ENCODE assay signal across 8 mouse cellular contexts in the genomic region with DNA sequence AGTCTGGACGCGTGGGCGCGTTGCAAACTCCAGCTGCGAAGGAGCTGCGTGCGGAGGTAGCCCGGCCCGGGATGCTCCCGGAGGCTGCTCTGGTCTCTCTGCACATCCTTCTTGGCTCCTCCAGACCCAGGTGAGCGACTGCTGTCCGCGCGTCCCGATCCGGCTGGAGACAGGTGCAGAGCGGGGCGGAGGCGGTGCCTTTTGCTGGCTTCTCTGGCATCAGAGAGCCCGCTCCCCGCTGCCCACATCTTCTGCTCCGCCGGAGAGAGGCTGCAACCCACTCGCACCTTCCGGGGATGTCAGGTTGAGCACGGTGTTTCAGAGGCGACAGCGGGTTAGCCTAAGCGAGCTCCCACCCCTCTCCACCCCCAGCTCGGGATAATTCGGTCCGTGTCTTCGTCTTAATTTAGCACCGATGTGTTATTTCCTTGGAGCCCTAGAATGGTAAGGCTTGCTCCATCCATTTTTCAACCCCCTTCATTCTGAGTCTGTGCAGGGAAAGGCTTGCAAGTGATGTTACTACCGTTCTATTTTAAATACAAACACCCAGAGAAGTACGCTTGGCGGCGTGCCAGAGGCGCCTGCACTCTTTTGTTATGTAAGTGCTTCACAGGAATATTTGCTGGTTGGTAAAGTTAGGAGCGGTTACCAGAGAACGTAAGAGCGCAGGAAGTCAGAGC. TPM values are rescaled to one million over a fixed set of nuclear protein-coding genes. Genes with fewer than 3 reads are reported as not detected.
DNase-seq lines count a peak whose midpoint lies in the region; ATAC-seq lines count a peak whose summit lies in the region.

No protein-coding gene starts in this region.

- H3K36me3 ChIP-seq in megakaryocyte, embryonic 14.5 days (replicated peaks; ENCODE audit: low read length), result no peaks in the 10 kb centered on the region
- H3K36me3 ChIP-seq in heart, embryonic 10.5 days, result no peaks in the 10 kb centered on the region
- H3K36me3 ChIP-seq in midbrain, embryonic 12.5 days, result no peaks in the 10 kb centered on the region

- peaks cover 28% of the 10 kb centered on the region for H3K9me3 ChIP-seq in megakaryocyte, embryonic 14.5 days
- no peaks in the 10 kb centered on the region for H3K9me3 ChIP-seq in heart, embryonic 10.5 days
- no peaks in the 10 kb centered on the region for H3K9me3 ChIP-seq in midbrain, embryonic 12.5 days

- peaks cover 26% of the 10 kb centered on the region for H3K4me1 ChIP-seq in megakaryocyte, embryonic 14.5 days
- peaks cover 25% of the 10 kb centered on the region for H3K4me1 ChIP-seq in heart, embryonic 10.5 days
- peaks cover 17% of the 10 kb centered on the region for H3K4me1 ChIP-seq in midbrain, embryonic 12.5 days

- DNase-seq in embryo, embryonic 10.5 days (ENCODE audit: low spot score), result peak; percentile 49
- no peak for DNase-seq in heart, embryonic 10.5 days (ENCODE audit: low spot score)
- peak; percentile 30 to 57 for DNase-seq in kidney, adult 8-10 months
- DNase-seq in left cerebral cortex, postnatal 4 days, result peak; percentile 49
- DNase-seq in urinary bladder, postnatal 25 days (ENCODE audit: low spot score), result peak; percentile 20

- H3K9ac ChIP-seq in midbrain, embryonic 12.5 days (replicated peaks), result peak overlapping the region; percentile 71

- peak overlapping the region; percentile 49 for H3K27ac ChIP-seq in heart, embryonic 10.5 days
- H3K27ac ChIP-seq in midbrain, embryonic 12.5 days (replicated peaks), result peak overlapping the region; percentile 30; the same call in 1 of the 2 replicates

- ATAC-seq in megakaryocyte, adult 5-6 weeks (ENCODE audit: poor library complexity, severe bottlenecking), result no peak
- peak; percentile 3; the same call in 1 of the 2 replicates for ATAC-seq in midbrain, embryonic 12.5 days (ENCODE audit: low FRiP score, low read depth)

- H3K4me2 ChIP-seq in midbrain, embryonic 12.5 days (replicated peaks), result peak overlapping the region; percentile 98

- H3K4me3 ChIP-seq in megakaryocyte, embryonic 14.5 days (replicated peaks), result peak overlapping the region; percentile 90
- peak overlapping the region; percentile 73 for H3K4me3 ChIP-seq in heart, embryonic 10.5 days
- peak overlapping the region; percentile 73 for H3K4me3 ChIP-seq in midbrain, embryonic 12.5 days

- peaks cover 53% of the 10 kb centered on the region for H3K27me3 ChIP-seq in megakaryocyte, embryonic 14.5 days (replicated peaks)
- peaks cover 38% of the 10 kb centered on the region for H3K27me3 ChIP-seq in heart, embryonic 10.5 days (ENCODE audit: insufficient read depth, poor library complexity, severe bottlenecking)
- peaks cover 34% of the 10 kb centered on the region for H3K27me3 ChIP-seq in midbrain, embryonic 12.5 days

- WGBS in heart, embryonic 10.5 days, result 2% methylated on average over 42 of the region's 42 CpGs
- under 1% methylated on average over 42 of the region's 42 CpGs for WGBS in midbrain, embryonic 12.5 days

- intact Hi-C loops in left cerebral cortex, postnatal 4 days (cut with DNase I), result loop anchor here (2.0 kb wide), 1 partner anchor 281 kb away; no protein-coding TSS in a partner anchor

RNA-seq across cellular contexts. Expression of gene Mtus2, which starts 0.6 kb away (rescaled TPM):
- polyA plus RNA-seq in megakaryocyte, embryonic 14.5 days (2012; ENCODE audit: insufficient read depth, low replicate concordance), result not detected in 2 replicates
- total RNA-seq in megakaryocyte, adult 5-6 weeks (2015), result 0.78 and 1.6 TPM in 2 replicates
- 0.04 and 1.1 TPM in 2 replicates for total RNA-seq in megakaryocyte, adult 5-6 weeks (2017)
- 52.2 and 82.7 TPM in 2 replicates for polyA plus RNA-seq in heart, embryonic 10.5 days (2016; fragmentation: Nextera tagmentation; extraction: Ambion mirVana)
- 10 to 100 TPM; 54.7 to 57.7 TPM for total RNA-seq in left cerebral cortex, postnatal 4 days (2021)
- polyA plus RNA-seq in midbrain, embryonic 12.5 days (2016; fragmentation: Nextera tagmentation; extraction: Ambion mirVana), result 24.0 and 25.4 TPM in 2 replicates

Comparison
In these comparisons a context has a peak if more than half of its experiments do, and no peak if none do; other contexts are left out.
1. RNA of gene Mtus2, which starts 0.6 kb away (polyA plus RNA-seq): 52.2 to 82.7 TPM in heart, embryonic 10.5 days and 24.0 to 25.4 TPM in midbrain, embryonic 12.5 days; not detected in megakaryocyte, embryonic 14.5 days; every median in the first group is over 10 times any median in the second.
2. Peak in every context shown above with its lines, with median percentiles within 50 percentile points of each other: H3K4me3 ChIP-seq.